Mouse (Mus musculus) adrenal gland, adult 2 months (tissue): ENCODE measurements at regions not wholly inside any gene's neighbourhood (a gene's known extent, or its start where the extent isn't known, plus 50 kb on each side); places are given as distances from the start of the nearest gene placed in this dataset.

Source experiments
- DNase-seq: peaks from one replicate; pipeline ENCODE4 v3.0.0; 2021

- no peak for DNase-seq
These were observed 111.9 kb downstream of the Tbx5 start for GRCm38 (mm10) chr5:119944371-119944770.

- DNase-seq, result no peak
These were observed 115.9 kb downstream of the Tbx5 start for GRCm38 (mm10) chr5:119948399-119948798.

GRCm38 (mm10) chr5:119952085-119952484 is 119.6 kb downstream of the Tbx5 start:
- DNase-seq, result no peak

GRCm38 (mm10) chr5:119953189-119953588 is 120.7 kb downstream of the Tbx5 start:
- DNase-seq, result no peak

GRCm38 (mm10) chr5:119953811-119954566 is 121.5 kb downstream of the Tbx5 start:
- no peak for DNase-seq

- DNase-seq, result no peak
These were observed 126.5 kb downstream of the Tbx5 start for GRCm38 (mm10) chr5:119958942-119959341.

- no peak for DNase-seq
These were observed 132.3 kb downstream of the Tbx5 start for GRCm38 (mm10) chr5:119964751-119965150.

DNA sequence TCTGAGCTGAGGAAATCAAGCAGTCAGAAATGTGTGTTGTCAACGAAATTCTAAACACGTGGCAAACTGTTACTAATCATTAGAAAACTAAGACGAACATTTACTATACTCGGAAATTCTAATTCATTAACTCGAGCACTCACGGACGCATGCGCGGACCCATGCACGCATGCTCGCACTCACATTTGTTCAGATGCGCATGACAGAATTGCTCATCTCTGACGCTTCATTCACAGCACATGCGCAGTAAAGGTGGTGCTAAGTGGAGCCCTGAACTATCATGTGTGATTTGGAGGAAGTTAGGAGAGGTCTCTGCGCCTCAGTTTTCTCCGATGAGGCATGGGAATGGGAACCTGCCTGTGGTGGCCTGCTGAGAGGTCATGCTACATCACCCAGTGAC is 138.8 kb downstream of the Tbx5 start:
- no peak for DNase-seq

GRCm38 (mm10) chr5:119972802-119973437 is 140.5 kb downstream of the Tbx5 start:
- peak; percentile 5 for DNase-seq

- DNase-seq, result no peak
These were observed 138.1 kb upstream of the Rbm19 start for GRCm38 (mm10) chr5:119978096-119978715.

GRCm38 (mm10) chr5:119981111-119981807 is 135.0 kb upstream of the Rbm19 start:
- no peak for DNase-seq

GRCm38 (mm10) chr5:119984206-119984605 is 132.1 kb upstream of the Rbm19 start:
- no peak for DNase-seq

- no peak for DNase-seq
These were observed 124.1 kb upstream of the Rbm19 start for GRCm38 (mm10) chr5:119992130-119992529.

DNA sequence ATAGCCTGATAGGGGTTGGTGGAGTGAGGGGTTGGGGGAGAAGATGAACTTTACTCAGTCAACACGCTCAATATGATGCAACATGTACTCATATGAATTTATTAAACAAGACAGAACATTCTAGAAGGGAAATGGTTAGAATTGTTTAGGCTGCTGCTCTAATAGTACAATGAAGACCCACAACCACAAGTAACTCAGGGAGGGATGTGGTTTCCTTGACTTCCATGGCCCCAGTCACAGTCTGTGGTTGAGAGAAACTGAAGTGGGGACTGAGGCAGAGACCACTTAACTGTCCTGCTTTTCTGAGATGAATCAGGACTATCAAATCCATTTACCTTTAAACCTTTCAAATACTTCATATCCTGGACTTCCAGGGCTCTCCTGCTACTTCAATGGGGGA is 120.5 kb upstream of the Rbm19 start:
- no peak for DNase-seq

- no peak for DNase-seq
These were observed 110.4 kb upstream of the Rbm19 start for GRCm38 (mm10) chr5:120005696-120006469.

DNA sequence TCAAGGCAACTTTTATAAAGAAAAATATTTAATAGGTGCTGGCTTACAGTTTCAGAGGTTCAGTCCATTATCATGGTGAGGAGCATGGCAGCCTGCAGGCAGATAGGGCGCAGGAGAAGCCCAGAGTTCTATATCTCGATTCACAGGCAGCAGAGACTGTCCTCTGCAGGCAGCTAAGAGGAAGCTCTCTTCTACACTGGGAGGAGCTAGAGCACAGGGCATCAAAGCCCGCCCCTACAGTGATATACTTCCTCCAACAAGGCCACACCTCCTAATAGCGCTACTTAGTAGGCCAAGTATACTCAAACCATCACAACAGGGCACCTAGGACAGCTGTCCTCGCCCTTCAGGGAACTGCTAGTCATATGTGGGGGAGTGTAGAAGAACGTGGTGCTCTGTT is 108.5 kb upstream of the Rbm19 start:
- no peak for DNase-seq

- DNase-seq, result no peak
These were observed 108.0 kb upstream of the Rbm19 start for GRCm38 (mm10) chr5:120008306-120008705.

DNA sequence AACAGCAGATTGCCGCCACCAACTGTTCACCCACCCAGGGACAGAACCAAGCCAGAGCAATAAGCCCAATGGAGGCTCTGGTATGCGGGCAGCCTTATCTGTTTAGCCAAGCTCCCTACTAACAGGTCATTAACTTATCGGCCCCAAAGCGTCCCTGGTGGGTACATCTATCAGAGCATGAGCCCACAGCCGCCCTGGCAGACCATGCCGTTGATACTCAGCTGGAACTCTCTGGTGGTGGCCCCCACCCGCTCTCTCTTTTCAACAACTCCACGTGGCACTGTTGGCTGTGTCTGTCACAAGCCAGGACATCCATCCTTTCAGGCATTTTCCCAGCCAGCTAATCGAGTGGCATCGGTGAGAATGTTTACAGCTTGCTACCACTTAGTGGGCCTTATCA is 100.8 kb upstream of the Rbm19 start:
- no peak for DNase-seq

DNA sequence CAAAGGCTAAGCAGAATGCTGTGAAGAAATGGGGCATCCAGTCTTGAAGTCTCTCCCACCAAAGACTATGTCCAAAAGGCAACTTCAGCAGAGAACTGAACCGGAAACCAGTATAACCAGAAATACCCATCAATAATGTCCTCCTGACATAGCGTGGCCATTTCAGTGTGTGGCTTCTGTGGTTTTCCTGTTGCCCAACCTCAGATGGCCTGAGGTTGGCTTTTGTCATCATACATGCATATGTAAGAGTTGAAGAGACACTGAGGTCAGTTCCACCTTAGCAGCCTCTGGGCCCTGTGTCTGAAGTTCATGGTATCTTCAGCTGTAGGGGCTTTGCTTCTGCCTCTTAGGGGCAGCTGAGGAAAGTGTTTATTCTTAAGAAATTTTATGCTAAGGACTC is 98.1 kb upstream of the Rbm19 start:
- DNase-seq, result no peak

DNA sequence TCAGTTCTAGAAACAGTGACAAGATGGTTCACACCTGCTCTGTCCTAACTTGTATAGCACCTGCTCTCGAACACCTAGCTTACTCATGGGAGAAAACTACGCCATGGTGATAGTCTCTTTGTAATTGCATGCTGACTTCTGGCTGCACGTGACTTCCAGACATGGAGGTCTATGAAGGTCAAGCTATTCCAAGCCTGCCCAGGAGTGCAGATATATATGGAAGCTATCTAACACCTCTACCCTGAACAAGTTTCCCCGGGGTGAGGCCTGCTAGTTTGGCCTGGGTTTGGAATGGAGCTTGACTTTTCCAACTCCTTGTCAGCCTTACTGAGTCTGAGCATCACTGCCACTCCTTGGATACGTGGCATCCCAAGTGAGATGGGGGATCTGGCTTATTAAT is 95.5 kb upstream of the Rbm19 start:
- no peak for DNase-seq

DNA sequence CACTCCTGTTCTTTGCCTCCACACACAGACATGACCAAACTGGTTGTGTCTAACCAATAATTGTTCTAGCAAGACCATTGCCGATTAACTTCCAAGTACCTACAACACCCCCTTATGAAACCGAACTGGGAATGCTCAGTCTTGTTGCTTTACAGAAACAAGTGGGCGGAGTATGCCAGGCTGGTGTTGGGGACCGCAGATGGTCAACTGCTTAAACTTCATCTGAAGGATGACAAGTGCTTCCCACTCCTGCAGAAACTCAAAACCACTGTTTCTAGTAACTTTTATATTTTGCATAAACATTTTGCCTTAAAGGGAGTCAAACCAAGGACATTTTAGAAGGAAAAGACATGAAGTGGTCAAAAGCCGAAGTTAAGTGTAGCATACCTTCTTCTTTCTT is 94.0 kb upstream of the Rbm19 start:
- no peak for DNase-seq

GRCm38 (mm10) chr5:120024071-120024470 is 92.2 kb upstream of the Rbm19 start:
- no peak for DNase-seq
